Mouse (Mus musculus) bone marrow, adult 2 months (tissue): ENCODE results near the gene Rhoa.

ENCODE experiments used
- CTCF ChIP-seq: fragments of 200-500 bp; IDR thresholded peaks from 2 replicates; pipeline ENCODE4 v1.5.1; 2011; ENCODE audit warnings: low read length, control low read depth; ENCODE audit not compliant: control insufficient read depth, insufficient read depth
- POLR2A ChIP-seq: fragments of 200-500 bp; IDR thresholded peaks from 2 replicates; pipeline ENCODE4 v1.6.1; 2011; ENCODE audit warnings: low read depth, mild to moderate bottlenecking, control low read depth, low read length, borderline replicate concordance; ENCODE audit not compliant: control insufficient read depth

GRCm38 (mm10) chr9:108378234-108378633, 72.3 kb downstream of the Rhoa start:
- TF ChIP-seq CTCF (no peak), POLR2A (no peak)
